In the genomic region with DNA sequence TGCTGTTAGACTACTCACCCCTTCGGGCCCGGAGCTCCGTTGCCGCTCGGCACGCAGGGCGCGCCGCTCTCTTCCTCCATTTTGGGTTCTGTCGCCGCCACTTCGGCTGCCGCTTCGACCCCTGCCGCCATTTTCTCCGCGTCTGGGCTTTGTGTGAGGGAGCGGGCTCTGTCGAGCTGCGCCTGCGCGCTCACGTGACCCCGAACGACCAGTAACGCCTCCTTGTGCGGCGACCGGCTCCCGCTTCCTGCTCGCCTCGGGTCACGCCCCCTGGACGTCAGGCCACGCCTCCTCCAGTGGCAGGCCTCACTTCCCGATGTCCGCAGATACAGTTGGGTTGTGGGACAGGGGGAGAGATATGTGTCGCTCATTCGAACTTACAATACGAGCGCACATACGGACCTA, we compare ENCODE assay signal across 1 mouse cellular context.
TF ChIP-seq lines count a peak whose summit lies in the region.

No protein-coding gene starts in this region.

TF ChIP-seq in C2C12, 6 proteins besides CTCF, POLR2A, EP300 and RAD21:
- TF ChIP-seq USF1 (IDR thresholded peaks at IDR 0.05; ENCODE audit: low read depth): peak; percentile 98
- TF ChIP-seq MYOD1 (IDR thresholded peaks at IDR 0.05; ENCODE audit: control insufficient read depth, insufficient read length, low read depth): no peak
- TF ChIP-seq MAX (IDR thresholded peaks at IDR 0.05): peak; percentile 24
- TF ChIP-seq CEBPB (IDR thresholded peaks at IDR 0.05; ENCODE audit: low read depth): no peak
- no peak for TF ChIP-seq FOSL1 (IDR thresholded peaks at IDR 0.05; ENCODE audit: insufficient read depth, low read length, poor library complexity, severe bottlenecking)
- TF ChIP-seq MYOG (IDR thresholded peaks at IDR 0.05; ENCODE audit: control insufficient read depth, extremely low read depth, insufficient read length): no peak
